Mouse (Mus musculus): ENCODE measurements around the gene Snrpg. TPM values are rescaled to one million over a fixed set of nuclear protein-coding genes. Genes with fewer than 3 reads are reported as not detected.
"Not testable (repeated sequence)": the region's sequence is repeated elsewhere in the genome, so short reads cannot be mapped to it uniquely, and the experiment has no call there.

Gene Snrpg
- polyA plus RNA-seq, 1 experiment, result 89.2 TPM

GRCm38 (mm10) chr6:86360691-86361090 lies 10.4 kb upstream of the Snrpg start:
- Histone ChIP-seq H3K4me1 (ENCODE audit: control insufficient read depth, insufficient read depth, insufficient read length, low read length) (no peaks in the 10 kb centered on the region), H3K4me3 (ENCODE audit: insufficient read depth, low read depth, low read length) (no peak overlapping the region), H3K27ac (replicated peaks; ENCODE audit: low read depth, low read length) (no peak overlapping the region)

- H3K4me1 ChIP-seq (ENCODE audit: control insufficient read depth, insufficient read depth, insufficient read length, low read length), result no peaks in the 10 kb centered on the region
- H3K4me3 ChIP-seq (ENCODE audit: insufficient read depth, low read depth, low read length), result no peak overlapping the region
- H3K27ac ChIP-seq (replicated peaks; ENCODE audit: low read depth, low read length), result no peak overlapping the region
Measured at GRCm38 (mm10) chr6:86361373-86361772, 9.7 kb upstream of the Snrpg start.

GRCm38 (mm10) chr6:86364442-86365141 lies 6.5 kb upstream of the Snrpg start:
- peak overlapping the region; percentile 61 for H3K4me3 ChIP-seq (ENCODE audit: insufficient read depth, low read depth, low read length)
- no peaks in the 10 kb centered on the region for H3K4me1 ChIP-seq (ENCODE audit: control insufficient read depth, insufficient read depth, insufficient read length, low read length)
- H3K27ac ChIP-seq (replicated peaks; ENCODE audit: low read depth, low read length), result no peak overlapping the region

GRCm38 (mm10) chr6:86365371-86366124 lies 5.6 kb upstream of the Snrpg start, which contains the start of gene Fam136a:
Fam136a (plus strand) TSS chr6:86365646.
- Histone ChIP-seq H3K4me1 (ENCODE audit: control insufficient read depth, insufficient read depth, insufficient read length, low read length) (no peaks in the 10 kb centered on the region), H3K27ac (replicated peaks; ENCODE audit: low read depth, low read length) (peak within 1 kb of the TSS; percentile 25), H3K4me3 (ENCODE audit: insufficient read depth, low read depth, low read length) (peak within 1 kb of the TSS; percentile 76)

GRCm38 (mm10) chr6:86366125-86366852 lies 4.8 kb upstream of the Snrpg start:
- H3K27ac ChIP-seq (replicated peaks; ENCODE audit: low read depth, low read length), result peak overlapping the region; percentile 25
- peak overlapping the region; percentile 76 for H3K4me3 ChIP-seq (ENCODE audit: insufficient read depth, low read depth, low read length)
- no peaks in the 10 kb centered on the region for H3K4me1 ChIP-seq (ENCODE audit: control insufficient read depth, insufficient read depth, insufficient read length, low read length)

GRCm38 (mm10) chr6:86366853-86367249 lies 4.3 kb upstream of the Snrpg start:
- Histone ChIP-seq H3K4me3 (ENCODE audit: insufficient read depth, low read depth, low read length) (no peak overlapping the region), H3K4me1 (ENCODE audit: control insufficient read depth, insufficient read depth, insufficient read length, low read length) (no peaks in the 10 kb centered on the region), H3K27ac (replicated peaks; ENCODE audit: low read depth, low read length) (no peak overlapping the region)

- Histone ChIP-seq H3K27ac (replicated peaks; ENCODE audit: low read depth, low read length) (no peak overlapping the region), H3K4me3 (ENCODE audit: insufficient read depth, low read depth, low read length) (no peak overlapping the region), H3K4me1 (ENCODE audit: control insufficient read depth, insufficient read depth, insufficient read length, low read length) (0 out of 2 replicates have a peak, but pooled peaks cover 2% of the 10 kb centered on the region)
Measured at GRCm38 (mm10) chr6:86368479-86368878, 2.6 kb upstream of the Snrpg start.

GRCm38 (mm10) chr6:86370093-86370713 lies 901 bp upstream of the Snrpg start:
- 0 out of 2 replicates have a peak, but pooled peaks cover 2% of the 10 kb centered on the region for H3K4me1 ChIP-seq (ENCODE audit: control insufficient read depth, insufficient read depth, insufficient read length, low read length)
- H3K27ac ChIP-seq (replicated peaks; ENCODE audit: low read depth, low read length), result no peak overlapping the region
- H3K4me3 ChIP-seq (ENCODE audit: insufficient read depth, low read depth, low read length), result no peak overlapping the region; the same call in 1 of the 2 replicates

- Histone ChIP-seq H3K27ac (replicated peaks; ENCODE audit: low read depth, low read length) (peak overlapping the region; percentile 75), H3K4me3 (ENCODE audit: insufficient read depth, low read depth, low read length) (peak overlapping the region; percentile 83), H3K4me1 (ENCODE audit: control insufficient read depth, insufficient read depth, insufficient read length, low read length) (0 out of 2 replicates have a peak, but pooled peaks cover 2% of the 10 kb centered on the region)
Measured at GRCm38 (mm10) chr6:86371340-86371911, 322 bp downstream of the Snrpg start.

GRCm38 (mm10) chr6:86371950-86372516 lies 929 bp downstream of the Snrpg start:
- Histone ChIP-seq H3K4me1 (ENCODE audit: control insufficient read depth, insufficient read depth, insufficient read length, low read length) (0 out of 2 replicates have a peak, but pooled peaks cover 2% of the 10 kb centered on the region), H3K4me3 (ENCODE audit: insufficient read depth, low read depth, low read length) (peak overlapping the region; percentile 83), H3K27ac (replicated peaks; ENCODE audit: low read depth, low read length) (no peak overlapping the region)

GRCm38 (mm10) chr6:86373556-86373955 lies 2.5 kb downstream of the Snrpg start:
- no peak overlapping the region for H3K4me3 ChIP-seq (ENCODE audit: insufficient read depth, low read depth, low read length)
- no peak overlapping the region for H3K27ac ChIP-seq (replicated peaks; ENCODE audit: low read depth, low read length)
- H3K4me1 ChIP-seq (ENCODE audit: control insufficient read depth, insufficient read depth, insufficient read length, low read length), result 0 out of 2 replicates have a peak, but pooled peaks cover 2% of the 10 kb centered on the region

- no peaks in the 10 kb centered on the region for H3K4me1 ChIP-seq (ENCODE audit: control insufficient read depth, insufficient read depth, insufficient read length, low read length)
- no peak overlapping the region for H3K4me3 ChIP-seq (ENCODE audit: insufficient read depth, low read depth, low read length)
- H3K27ac ChIP-seq (replicated peaks; ENCODE audit: low read depth, low read length), result no peak overlapping the region
Measured at GRCm38 (mm10) chr6:86378341-86378740, 7.2 kb downstream of the Snrpg start.

GRCm38 (mm10) chr6:86380112-86380511 lies 9.0 kb downstream of the Snrpg start:
- H3K27ac ChIP-seq (replicated peaks; ENCODE audit: low read depth, low read length); H3K4me1 ChIP-seq (ENCODE audit: control insufficient read depth, insufficient read depth, insufficient read length, low read length); H3K4me3 ChIP-seq (ENCODE audit: insufficient read depth, low read depth, low read length): not testable (repeated sequence)

- no peak overlapping the region for H3K27ac ChIP-seq (replicated peaks; ENCODE audit: low read depth, low read length)
- H3K4me1 ChIP-seq (ENCODE audit: control insufficient read depth, insufficient read depth, insufficient read length, low read length), result no peaks in the 10 kb centered on the region
- no peak overlapping the region for H3K4me3 ChIP-seq (ENCODE audit: insufficient read depth, low read depth, low read length)
Measured at GRCm38 (mm10) chr6:86382551-86382950, 11.4 kb downstream of the Snrpg start.

Data from brown adipose tissue, adult 24 weeks (tissue).